Mouse (Mus musculus) monocyte, adult 5-6 weeks (primary cell): ENCODE results near the gene Slc25a14. TPM values are rescaled to one million over a fixed set of nuclear protein-coding genes. Genes with fewer than 3 reads are reported as not detected.

Experiments
- total RNA-seq: library from RNA; stranded (forward); fragments of 200-1000, 200-491, 200-594 nt; gene quantifications from 3 replicates; pipeline ENCODE4 v1.2.3, GENCODE M21; 2017

Gene Slc25a14
- total RNA-seq, 1 experiment from 2014 or later, result 7.9 TPM

Other genes with a start within 250 kb of the Slc25a14 start
- gene Elf4, start 160.3 kb upstream of the Slc25a14 start, total RNA-seq, result 35.9 to 86.3 TPM (median 41.4 TPM) in 3 replicates
- 21.7 to 40.5 TPM (median 35.6 TPM) in 3 replicates for gene Aifm1, start 109.8 kb upstream of the Slc25a14 start, total RNA-seq
- gene Rab33a, start 104.1 kb upstream of the Slc25a14 start, total RNA-seq, result 1.3 TPM in 1 of 3 replicates, not detected in the others
- 6.9 to 21.2 TPM (median 11.5 TPM) in 3 replicates for gene Zfp280c, start 28.9 kb upstream of the Slc25a14 start, total RNA-seq
- gene Gpr119, start 51.1 kb downstream of the Slc25a14 start, total RNA-seq, result not detected in 3 replicates
- 11.4 to 17.2 TPM (median 17.0 TPM) in 3 replicates for gene Rbmx2, start 71.6 kb downstream of the Slc25a14 start, total RNA-seq